ENCODE assay signal across 11 mouse cellular contexts in the genomic region with DNA sequence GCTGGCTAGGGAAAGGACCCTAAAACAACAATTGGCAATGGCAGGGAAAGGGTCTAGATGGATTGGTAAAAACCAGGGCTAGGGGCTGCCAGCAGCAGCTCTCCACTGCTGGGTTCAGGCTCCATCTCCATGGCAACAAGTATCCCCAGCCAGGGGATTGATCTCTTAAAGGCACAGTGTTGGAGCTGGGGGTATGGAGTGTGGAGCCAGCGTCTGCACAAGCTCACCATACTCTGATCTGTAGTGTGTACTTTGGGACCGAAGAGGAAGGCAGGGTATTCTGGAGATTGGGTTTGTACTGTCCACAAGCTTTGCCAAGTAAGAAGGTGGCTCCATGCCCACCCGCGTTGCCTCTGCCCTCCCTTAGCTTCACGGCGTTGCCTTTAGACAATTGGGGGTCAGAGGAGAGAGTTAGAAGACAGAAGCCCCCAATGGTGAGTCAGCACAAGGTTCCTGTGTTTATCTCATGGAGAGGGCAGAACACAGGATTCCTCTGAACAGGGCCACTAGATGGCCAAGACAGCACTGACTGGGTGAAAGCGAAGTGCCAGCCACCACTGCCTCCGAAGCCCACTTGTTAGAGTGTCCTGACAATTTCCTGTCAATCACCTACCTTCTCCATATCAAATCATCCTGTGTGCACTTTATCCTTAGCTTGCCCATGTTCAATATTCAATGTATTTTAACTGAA. TPM values are rescaled to one million over a fixed set of nuclear protein-coding genes. Genes with fewer than 3 reads are reported as not detected.
A peak's percentile ranks its signal among the peaks of the same experiment; 100 is the strongest.
DNase-seq lines count a peak whose midpoint lies in the region; ATAC-seq lines count a peak whose summit lies in the region.
"Had no signal": no experiment of that assay in that cellular context is flagged by ENCODE, and none has a peak within 500 bp of the region (broad histone marks: within the 10 kb centered on the region; RNA-seq: fewer than 3 reads in every experiment).

No protein-coding gene starts in this region.

- intact Hi-C loops in left cerebral cortex, postnatal 4 days (cut with DNase I) = no loop called here
- intact Hi-C loops in left cerebral cortex, postnatal 14 days (cut with DNase I) = no loop called here

- WGBS in forebrain, embryonic 12.5 days = 53% methylated on average over 8 of the region's 8 CpGs
- 38% methylated on average over 8 of the region's 8 CpGs for WGBS in neural tube, embryonic 15.5 days

- peak overlapping the region; percentile 15 for H3K4me2 ChIP-seq in forebrain, embryonic 12.5 days
- H3K4me2 ChIP-seq in neural tube, embryonic 15.5 days = peak overlapping the region; percentile 24

- H3K4me1 ChIP-seq in forebrain, embryonic 12.5 days = peaks cover 32% of the 10 kb centered on the region
- H3K4me1 ChIP-seq in neural tube, embryonic 15.5 days = peaks cover 41% of the 10 kb centered on the region

- H3K27ac ChIP-seq in forebrain, embryonic 12.5 days = peak overlapping the region; percentile 76
- H3K27ac ChIP-seq in neural tube, embryonic 15.5 days (replicated peaks) = peak overlapping the region; percentile 84

- H3K9ac ChIP-seq in forebrain, embryonic 12.5 days = no peak overlapping the region
- H3K9ac ChIP-seq in neural tube, embryonic 15.5 days (replicated peaks) = no peak overlapping the region

- no peaks in the 10 kb centered on the region for H3K9me3 ChIP-seq in forebrain, embryonic 12.5 days
- no peaks in the 10 kb centered on the region for H3K9me3 ChIP-seq in neural tube, embryonic 15.5 days (replicated peaks)

- no peaks in the 10 kb centered on the region; the same call in 1 of the 2 replicates for H3K36me3 ChIP-seq in forebrain, embryonic 12.5 days (replicated peaks)
- peaks cover 3% of the 10 kb centered on the region; the same call in 1 of the 2 replicates for H3K36me3 ChIP-seq in neural tube, embryonic 15.5 days

- no peaks in the 10 kb centered on the region for H3K27me3 ChIP-seq in forebrain, embryonic 12.5 days
- no peaks in the 10 kb centered on the region for H3K27me3 ChIP-seq in neural tube, embryonic 15.5 days (replicated peaks)

- H3K4me3 ChIP-seq in forebrain, embryonic 12.5 days (replicated peaks) = no peak overlapping the region
- no peak overlapping the region for H3K4me3 ChIP-seq in neural tube, embryonic 15.5 days (replicated peaks)

- peak; percentile 60 for DNase-seq in left cerebral cortex, postnatal 4 days
- no peak for DNase-seq in left cerebral cortex, postnatal 14 days (ENCODE audit: low spot score in 2 of 2)
- DNase-seq in mesoderm, embryonic 11.5 days (ENCODE audit: low read depth, low spot score) = peak; percentile 27
- no peak for DNase-seq in gastrocnemius, adult 8-10 months (ENCODE audit: low spot score in 2 of 2)
- DNase-seq in layer of hippocampus, adult 9-10 months (ENCODE audit: low spot score) = no peak
- DNase-seq in adrenal gland, adult 8-10 months = no peak
- DNase-seq: adrenal gland, postnatal 25 days; cerebellum, adult 9-10 months; liver had no signal

- ATAC-seq in forebrain, embryonic 12.5 days (ENCODE audit: low FRiP score) = peak; percentile 93
- ATAC-seq in neural tube, embryonic 15.5 days (ENCODE audit: low FRiP score) = peak; percentile 95

RNA-seq across cellular contexts. Expression of a gene that starts 34.4 kb away (rescaled TPM):
- 10 to 100 TPM; 42.9 to 47.7 TPM for total RNA-seq in left cerebral cortex, postnatal 4 days (2021)
- total RNA-seq in left cerebral cortex, postnatal 14 days (2021) = 10 to 100 TPM; 30.3 to 30.9 TPM
- 53.4 and 54.7 TPM in 2 replicates for polyA plus RNA-seq in forebrain, embryonic 12.5 days (2016; fragmentation: Nextera tagmentation; extraction: Ambion mirVana)
- 50.0 and 50.2 TPM in 2 replicates for polyA plus RNA-seq in neural tube, embryonic 15.5 days (2015; fragmentation: Nextera tagmentation; extraction: Ambion mirVana)
- total RNA-seq in gastrocnemius, adult 8-10 months (2022) = 1 to 10 TPM; 7.3 to 8.9 (median 8.2) TPM
- total RNA-seq in adrenal gland, adult 8-10 months (2022) = 10 to 100 TPM; 20.4 to 30.0 (median 22.5) TPM

RNA-seq across cellular contexts. Expression of a gene that starts 34.5 kb away (rescaled TPM):
- total RNA-seq in left cerebral cortex, postnatal 4 days (2021) = 10 to 100 TPM; 39.0 to 54.3 TPM
- total RNA-seq in left cerebral cortex, postnatal 14 days (2021) = 10 to 100 TPM; 33.9 to 38.6 TPM
- 116 and 122 TPM in 2 replicates for polyA plus RNA-seq in forebrain, embryonic 12.5 days (2016; fragmentation: Nextera tagmentation; extraction: Ambion mirVana)
- polyA plus RNA-seq in neural tube, embryonic 15.5 days (2015; fragmentation: Nextera tagmentation; extraction: Ambion mirVana) = 66.6 and 70.5 TPM in 2 replicates
- total RNA-seq in gastrocnemius, adult 8-10 months (2022) = 10 to 100 TPM; 16.9 to 23.1 (median 18.4) TPM
- total RNA-seq in adrenal gland, adult 8-10 months (2022) = 10 to 100 TPM; 35.4 to 45.5 (median 42.4) TPM

RNA-seq across cellular contexts. Expression of a gene that starts 34.5 kb away (rescaled TPM):
- total RNA-seq in left cerebral cortex, postnatal 4 days (2021) = 10 to 100 TPM; 56.9 to 67.4 TPM
- 10 to 100 TPM; 23.3 to 27.0 TPM for total RNA-seq in left cerebral cortex, postnatal 14 days (2021)
- 18.2 and 18.5 TPM in 2 replicates for polyA plus RNA-seq in forebrain, embryonic 12.5 days (2016; fragmentation: Nextera tagmentation; extraction: Ambion mirVana)
- 25.6 and 29.9 TPM in 2 replicates for polyA plus RNA-seq in neural tube, embryonic 15.5 days (2015; fragmentation: Nextera tagmentation; extraction: Ambion mirVana)
- total RNA-seq in gastrocnemius, adult 8-10 months (2022) = 1 to 10 TPM; 4.3 to 9.8 (median 6.8) TPM
- 10 to 100 TPM; 15.9 to 29.0 (median 22.4) TPM for total RNA-seq in adrenal gland, adult 8-10 months (2022)

Comparison
In these comparisons a context has a peak if more than half of its experiments do, and no peak if none do; other contexts are left out.
1. DNase-seq: peak in left cerebral cortex, postnatal 4 days (single experiment) and mesoderm, embryonic 11.5 days (single experiment); none in left cerebral cortex, postnatal 14 days (0 of 2), gastrocnemius, adult 8-10 months (0 of 2), layer of hippocampus, adult 9-10 months (single experiment) and adrenal gland, adult 8-10 months (single experiment).